Comparison of ENCODE assay signal across 8 mouse cellular contexts in genomic region chr7:16476600-16476989, GRCm38 (mm10). TPM values are rescaled to one million over a fixed set of nuclear protein-coding genes. Genes with fewer than 3 reads are reported as not detected.
DNase-seq lines count a peak whose midpoint lies in the region; ATAC-seq and TF ChIP-seq lines count a peak whose summit lies in the region.

No protein-coding gene starts in this region.

- DNase-seq in adrenal gland, postnatal 14 days = peak; percentile 34
- no peak for DNase-seq in adrenal gland, postnatal 4 days (ENCODE audit: low spot score in 2 of 2)
- DNase-seq in liver, embryonic 13.5 days = no peak
- DNase-seq in right cerebral cortex, postnatal 14 days = no peak
- DNase-seq in gastrocnemius, postnatal 25 days = no peak
- DNase-seq in cerebellum, postnatal 4 days (ENCODE audit: low spot score in 2 of 2) = no peak

- peaks cover 69% of the 10 kb centered on the region for H3K27me3 ChIP-seq in E14TG2a.4 (ENCODE audit: insufficient read depth, low read length)
- H3K27me3 ChIP-seq in liver, embryonic 13.5 days = peaks cover 67% of the 10 kb centered on the region

- no peak for TF ChIP-seq CTCF in E14TG2a.4 (conservative IDR thresholded peaks at IDR 0.05; ENCODE audit: low read length)

- peak overlapping the region; percentile 79 for H3K4me3 ChIP-seq in E14TG2a.4 (replicated peaks; ENCODE audit: low read length)
- H3K4me3 ChIP-seq in liver, embryonic 13.5 days (replicated peaks) = peak overlapping the region; percentile 28

- peaks cover 51% of the 10 kb centered on the region for H3K4me1 ChIP-seq in E14TG2a.4 (replicated peaks; ENCODE audit: low read depth, low read length)
- H3K4me1 ChIP-seq in liver, embryonic 13.5 days (replicated peaks) = peaks cover 23% of the 10 kb centered on the region

- peak; percentile 43 for ATAC-seq in granulocyte monocyte progenitor cell, adult 5-6 weeks (replicated peaks; ENCODE audit: poor library complexity, severe bottlenecking)
- no peak for ATAC-seq in liver, embryonic 13.5 days (ENCODE audit: low read depth)

- no peaks in the 10 kb centered on the region for H3K36me3 ChIP-seq in E14TG2a.4 (ENCODE audit: insufficient read depth, low read length)
- no peaks in the 10 kb centered on the region for H3K36me3 ChIP-seq in liver, embryonic 13.5 days

- H3K9ac ChIP-seq in liver, embryonic 13.5 days = no peak overlapping the region

- H3K9me3 ChIP-seq in E14TG2a.4 (ENCODE audit: low read length) = no peaks in the 10 kb centered on the region
- no peaks in the 10 kb centered on the region for H3K9me3 ChIP-seq in liver, embryonic 13.5 days (replicated peaks)

- WGBS in liver, embryonic 13.5 days (ENCODE audit: insufficient replicate concordance) = 3% methylated on average over 34 of the region's 34 CpGs

- no peak overlapping the region for H3K27ac ChIP-seq in liver, embryonic 13.5 days

- peak overlapping the region; percentile 56 for H3K4me2 ChIP-seq in liver, embryonic 13.5 days

RNA-seq across cellular contexts. Expression of gene Npas1, which starts 0.9 kb away (rescaled TPM):
- not detected in 2 replicates for total RNA-seq in adrenal gland, postnatal 14 days (2021)
- under 1 TPM in 1 of 2 experiments, not detected in 1; 0.20 TPM for total RNA-seq in adrenal gland, postnatal 4 days (2021)
- not detected in 2 replicates for total RNA-seq in granulocyte monocyte progenitor cell, adult 5-6 weeks (2014; fragmentation: Nextera tagmentation)
- not detected in 2 replicates for total RNA-seq in granulocyte monocyte progenitor cell, adult 5-6 weeks (2017)
- 0.13 and 0.16 TPM in 2 replicates for polyA plus RNA-seq in liver, embryonic 13.5 days (2015; fragmentation: Nextera tagmentation; extraction: Ambion mirVana)
- total RNA-seq in gastrocnemius, postnatal 25 days (2021) = not detected

RNA-seq across cellular contexts. Expression of gene Tmem160, which starts 24.0 kb away (rescaled TPM):
- 46.2 and 49.2 TPM in 2 replicates for total RNA-seq in adrenal gland, postnatal 14 days (2021)
- 10 to 100 TPM; 39.1 to 39.9 TPM for total RNA-seq in adrenal gland, postnatal 4 days (2021)
- total RNA-seq in granulocyte monocyte progenitor cell, adult 5-6 weeks (2014; fragmentation: Nextera tagmentation) = 27.5 and 71.6 TPM in 2 replicates
- 17.2 and 26.2 TPM in 2 replicates for total RNA-seq in granulocyte monocyte progenitor cell, adult 5-6 weeks (2017)
- polyA plus RNA-seq in liver, embryonic 13.5 days (2015; fragmentation: Nextera tagmentation; extraction: Ambion mirVana) = 30.0 and 35.4 TPM in 2 replicates
- 10 to 100 TPM; 37.4 to 39.4 TPM for total RNA-seq in gastrocnemius, postnatal 25 days (2021)
